Mouse (Mus musculus): ENCODE results near the gene Tmem229b.
"Not testable (repeated sequence)": the region's sequence is repeated elsewhere in the genome, so short reads cannot be mapped to it uniquely, and the experiment has no call there.

Gene Tmem229b

GRCm38 (mm10) chr12:79006478-79007125, 825 bp downstream of the Tmem229b start:
- no peak for DNase-seq (ENCODE audit: extremely low spot score, low read depth, low spot score)

GRCm38 (mm10) chr12:79006076-79006475, 1.4 kb downstream of the Tmem229b start:
- DNase-seq (ENCODE audit: extremely low spot score, low read depth, low spot score): no peak

GRCm38 (mm10) chr12:79005456-79005855, 2.0 kb downstream of the Tmem229b start:
- no peak for DNase-seq (ENCODE audit: extremely low spot score, low read depth, low spot score)

- DNase-seq (ENCODE audit: extremely low spot score, low read depth, low spot score): no peak
These were observed 4.4 kb downstream of the Tmem229b start for GRCm38 (mm10) chr12:79002978-79003377.

- no peak for DNase-seq (ENCODE audit: extremely low spot score, low read depth, low spot score)
These were observed 5.0 kb downstream of the Tmem229b start for GRCm38 (mm10) chr12:79002406-79002805.

GRCm38 (mm10) chr12:78996711-78997110, 10.7 kb downstream of the Tmem229b start:
- DNase-seq (ENCODE audit: extremely low spot score, low read depth, low spot score): no peak

- no peak for DNase-seq (ENCODE audit: extremely low spot score, low read depth, low spot score)
These were observed 11.2 kb downstream of the Tmem229b start for GRCm38 (mm10) chr12:78996271-78996670.

GRCm38 (mm10) chr12:78987581-78988081, 19.8 kb downstream of the Tmem229b start:
- DNase-seq (ENCODE audit: extremely low spot score, low read depth, low spot score): no peak

- no peak for DNase-seq (ENCODE audit: extremely low spot score, low read depth, low spot score)
These were observed 23.4 kb downstream of the Tmem229b start for GRCm38 (mm10) chr12:78984035-78984432.

GRCm38 (mm10) chr12:78983296-78984034, 24.0 kb downstream of the Tmem229b start:
- no peak for DNase-seq (ENCODE audit: extremely low spot score, low read depth, low spot score)

- DNase-seq (ENCODE audit: extremely low spot score, low read depth, low spot score): no peak
These were observed 25.2 kb downstream of the Tmem229b start for GRCm38 (mm10) chr12:78981938-78982825.

- no peak for DNase-seq (ENCODE audit: extremely low spot score, low read depth, low spot score)
These were observed 26.3 kb downstream of the Tmem229b start for GRCm38 (mm10) chr12:78981131-78981530.

- no peak for DNase-seq (ENCODE audit: extremely low spot score, low read depth, low spot score)
These were observed 26.7 kb downstream of the Tmem229b start for GRCm38 (mm10) chr12:78980683-78981091.

- no peak for DNase-seq (ENCODE audit: extremely low spot score, low read depth, low spot score)
These were observed 29.9 kb downstream of the Tmem229b start for GRCm38 (mm10) chr12:78977552-78977951.

- no peak for DNase-seq (ENCODE audit: extremely low spot score, low read depth, low spot score)
These were observed 30.3 kb downstream of the Tmem229b start for GRCm38 (mm10) chr12:78977078-78977477.

- DNase-seq (ENCODE audit: extremely low spot score, low read depth, low spot score): no peak
These were observed 31.6 kb downstream of the Tmem229b start for GRCm38 (mm10) chr12:78975836-78976235.

- no peak for DNase-seq (ENCODE audit: extremely low spot score, low read depth, low spot score)
These were observed 32.7 kb downstream of the Tmem229b start for GRCm38 (mm10) chr12:78974767-78975166.

- DNase-seq (ENCODE audit: extremely low spot score, low read depth, low spot score): no peak
These were observed 33.6 kb downstream of the Tmem229b start for GRCm38 (mm10) chr12:78973779-78974178.

GRCm38 (mm10) chr12:78971649-78972048, 35.8 kb downstream of the Tmem229b start:
- DNase-seq (ENCODE audit: extremely low spot score, low read depth, low spot score): no peak

GRCm38 (mm10) chr12:78970725-78971124, 36.7 kb downstream of the Tmem229b start:
- no peak for DNase-seq (ENCODE audit: extremely low spot score, low read depth, low spot score)

- not testable (repeated sequence) for DNase-seq (ENCODE audit: extremely low spot score, low read depth, low spot score)
These were observed 42.9 kb downstream of the Tmem229b start for GRCm38 (mm10) chr12:78964496-78964895.

Data from hindlimb bud, embryonic 11.5 days (tissue).